Comparison of ENCODE assay signal across 8 mouse cellular contexts in genomic region chr19:46878346-46878745, GRCm38 (mm10).
DNase-seq lines count a peak whose midpoint lies in the region; ATAC-seq and TF ChIP-seq lines count a peak whose summit lies in the region.

No protein-coding gene starts in this region.

- dilution Hi-C loops in CH12.LX (cut with MboI; ENCODE audit: extremely low pct_ligation_motif_present, extremely low pct_unique_long_range_greater_than_20kb, low sequenced_read_pairs), result no loop called here

- 0 out of 2 replicates have a peak, but pooled peaks have one; percentile 8 for ATAC-seq in intestine, embryonic 15.5 days
- ATAC-seq in intestine, embryonic 16.5 days, result no peak

- no peak for TF ChIP-seq POLR2A in CH12.LX (IDR thresholded peaks at IDR 0.05; ENCODE audit: low read depth, low read length)

- DNase-seq in CH12.LX (ENCODE audit: extremely low read depth), result peak; percentile 31
- DNase-seq in cerebellum, adult 18-20 months, result peak; percentile 93 to 94
- DNase-seq in heart, postnatal 14 days, result peak; percentile 69 to 81
- DNase-seq in left cerebral cortex, postnatal 10 days (ENCODE audit: extremely low spot score in 1 of 2, low spot score in 2 of 2), result peak; percentile 44 to 81
- peak; percentile 67 for DNase-seq in right cerebral cortex, postnatal 14 days
- no peak for DNase-seq in c-Kit-positive CD71-positive TER-119-positive erythroid progenitor cells, embryonic 14.5 days (ENCODE audit: low spot score)

- no peaks in the 10 kb centered on the region for H3K27me3 ChIP-seq in intestine, embryonic 15.5 days (replicated peaks)
- no peaks in the 10 kb centered on the region for H3K27me3 ChIP-seq in intestine, embryonic 16.5 days (replicated peaks; ENCODE audit: control insufficient read depth, insufficient read depth, low read length)
- H3K27me3 ChIP-seq in CH12.LX (replicated peaks), result no peaks in the 10 kb centered on the region

- no peaks in the 10 kb centered on the region for H3K79me2 ChIP-seq in CH12.LX (replicated peaks; ENCODE audit: control insufficient read depth, extremely low read depth, insufficient read depth, poor library complexity, severe bottlenecking)

- TF ChIP-seq EP300 in CH12.LX (IDR thresholded peaks at IDR 0.05; ENCODE audit: low read length), result no peak

- intact Hi-C loops in heart, postnatal 14 days (cut with DNase I), result loop anchor here (5.0 kb wide), 1 partner anchor 164 kb away; no protein-coding TSS in a partner anchor
- intact Hi-C loops in left cerebral cortex, postnatal 10 days (cut with DNase I), result loop anchor here (5.0 kb wide), 1 partner anchor 164 kb away; no protein-coding TSS in a partner anchor

- peak; percentile 57 for TF ChIP-seq RAD21 in CH12.LX (IDR thresholded peaks at IDR 0.05; ENCODE audit: low read depth, low read length)

- 47% methylated on average over 13 of the region's 13 CpGs for WGBS in intestine, embryonic 15.5 days
- 44% methylated on average over 13 of the region's 13 CpGs for WGBS in intestine, embryonic 16.5 days

- no peak overlapping the region for H3K9ac ChIP-seq in intestine, embryonic 15.5 days
- H3K9ac ChIP-seq in intestine, embryonic 16.5 days (ENCODE audit: low read depth, low read length), result no peak overlapping the region
- no peak overlapping the region for H3K9ac ChIP-seq in CH12.LX (ENCODE audit: insufficient read depth, low read depth)

- no peaks in the 10 kb centered on the region for H3K9me3 ChIP-seq in intestine, embryonic 15.5 days
- H3K9me3 ChIP-seq in intestine, embryonic 16.5 days (ENCODE audit: control insufficient read depth, low read length), result no peaks in the 10 kb centered on the region
- no peaks in the 10 kb centered on the region for H3K9me3 ChIP-seq in CH12.LX (replicated peaks; ENCODE audit: low read length)

- no peak overlapping the region for H3K4me3 ChIP-seq in intestine, embryonic 15.5 days (replicated peaks)
- no peak overlapping the region for H3K4me3 ChIP-seq in intestine, embryonic 16.5 days (ENCODE audit: low read length)
- H3K4me3 ChIP-seq in CH12.LX (replicated peaks in 1 of 3; ENCODE audit: low read depth in 2 of 3, low read length in 2 of 3, poor library complexity in 1 of 3), result no peak overlapping the region

- no peak overlapping the region for H3K4me2 ChIP-seq in intestine, embryonic 15.5 days (replicated peaks)
- no peak overlapping the region for H3K4me2 ChIP-seq in intestine, embryonic 16.5 days (ENCODE audit: low read depth, low read length)
- H3K4me2 ChIP-seq in CH12.LX (ENCODE audit: insufficient read depth, low read depth, poor library complexity, severe bottlenecking), result no peak overlapping the region

- no peaks in the 10 kb centered on the region for H3K4me1 ChIP-seq in intestine, embryonic 15.5 days (replicated peaks)
- H3K4me1 ChIP-seq in intestine, embryonic 16.5 days (ENCODE audit: control insufficient read depth, insufficient read depth, low read length), result no peaks in the 10 kb centered on the region
- H3K4me1 ChIP-seq in CH12.LX (ENCODE audit: control insufficient read depth in 1 of 2, insufficient read depth in 2 of 2), result no peaks in the 10 kb centered on the region

- H3K27ac ChIP-seq in intestine, embryonic 15.5 days, result no peak overlapping the region
- no peak overlapping the region for H3K27ac ChIP-seq in intestine, embryonic 16.5 days (ENCODE audit: low read length)
- H3K27ac ChIP-seq in CH12.LX (ENCODE audit: insufficient read depth, low read depth), result no peak overlapping the region

- in situ Hi-C loops in CH12.LX (cut with MboI; ENCODE audit: low pct_ligation_motif_present, low pct_unique_long_range_greater_than_20kb, low sequenced_read_pairs), result loop anchor here (10.0 kb wide), 1 partner anchor 204 kb away; the partner anchor contains the start of gene Cyp17a1

- peak in 1 of 2 experiments; percentile 74; a peak in 2 of 4 replicates for TF ChIP-seq CTCF in CH12.LX (conservative IDR thresholded peaks at IDR 0.05 in 1 of 2, IDR thresholded peaks at IDR 0.05 in 1 of 2; ENCODE audit: low read depth in 2 of 2, low read length in 2 of 2)

- H3K36me3 ChIP-seq in intestine, embryonic 15.5 days, result no peaks in the 10 kb centered on the region
- no peaks in the 10 kb centered on the region for H3K36me3 ChIP-seq in intestine, embryonic 16.5 days (ENCODE audit: control insufficient read depth, insufficient read depth, low read length)
- H3K36me3 ChIP-seq in CH12.LX (replicated peaks in 1 of 2; ENCODE audit: control insufficient read depth in 1 of 2, insufficient read depth in 1 of 2, low read length in 1 of 2), result peaks cover 4 to 36% of the 10 kb centered on the region in 2 experiments

TF ChIP-seq in CH12.LX, 34 proteins besides CTCF, POLR2A, EP300 and RAD21:
- TF ChIP-seq RCOR1 (conservative IDR thresholded peaks at IDR 0.05; ENCODE audit: low read depth, low read length), result no peak
- peak; percentile 78 for TF ChIP-seq SMC3 (IDR thresholded peaks at IDR 0.05; ENCODE audit: low read depth, low read length)
- peak; percentile 93 for TF ChIP-seq BHLHE40 (IDR thresholded peaks at IDR 0.05; ENCODE audit: low read depth, low read length)
TF ChIP-seq in CH12.LX: peak in this region for 2.
